Mouse (Mus musculus) CD4-positive, CD25-positive, alpha-beta regulatory T cell, adult 2 months (primary cell): Measurements from ENCODE around the gene Rmdn2.

ENCODE experiments used
- DNase-seq: peaks from one replicate; pipeline ENCODE4 v3.0.0-alpha.2; 2012; ENCODE audit warnings: low read depth, low spot score

Gene Rmdn2

DNA sequence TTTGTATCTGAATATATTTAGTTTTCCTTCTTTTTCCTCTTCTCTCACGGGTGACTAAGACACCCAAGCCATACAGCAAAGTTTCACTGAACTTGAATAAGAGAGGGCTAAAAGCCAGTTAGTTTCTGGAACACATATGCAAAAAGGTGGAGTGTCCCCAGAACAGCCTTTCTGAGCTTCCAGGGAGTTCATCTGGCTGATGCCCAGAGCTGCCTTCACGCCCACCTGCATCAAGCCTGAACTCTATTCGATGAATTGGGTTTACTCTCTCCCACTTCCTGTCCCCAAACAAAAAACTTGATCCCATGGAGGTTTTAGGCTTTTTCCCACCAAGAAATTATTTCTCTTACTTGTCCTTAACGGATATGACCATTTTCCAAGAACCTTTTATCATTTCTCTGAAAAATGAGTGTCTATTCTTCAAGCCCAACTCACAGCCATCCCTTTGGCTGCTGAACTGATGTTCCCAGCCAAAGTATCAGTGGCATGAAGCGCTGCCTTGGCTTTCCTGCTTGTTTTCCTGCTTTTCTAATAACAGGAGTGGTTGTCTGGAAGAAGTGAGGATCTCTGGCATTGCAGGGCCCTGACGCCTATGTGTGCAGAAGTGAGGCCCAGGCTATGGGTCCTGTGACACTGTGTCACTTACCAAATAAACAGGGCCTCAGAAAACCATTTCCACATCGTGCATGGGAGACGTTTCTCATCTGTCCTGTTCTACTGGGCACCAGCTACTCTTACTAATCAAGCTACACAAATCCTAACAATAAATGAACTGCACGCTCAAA is 94.2 kb downstream of the Rmdn2 start:
- no peak for DNase-seq

DNA sequence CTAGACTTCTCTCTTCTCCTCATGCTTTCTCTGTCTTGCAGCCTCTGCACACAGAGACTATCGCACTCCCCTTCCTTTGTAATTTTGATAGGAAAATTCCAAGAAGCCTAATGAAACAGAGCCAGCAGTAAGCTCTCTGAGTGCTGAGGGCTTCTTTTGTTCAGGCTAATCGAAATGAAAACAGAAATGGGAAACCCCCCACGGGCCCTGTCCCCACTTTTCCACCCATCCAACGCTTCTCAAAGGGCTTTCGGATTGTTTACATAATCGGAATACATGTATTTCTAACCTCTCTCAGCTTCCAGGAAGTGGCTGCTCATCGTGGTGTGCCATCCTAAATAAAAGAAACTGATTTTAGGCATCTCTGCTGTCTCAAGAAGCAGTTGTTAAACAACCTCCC is 96.5 kb downstream of the Rmdn2 start:
- DNase-seq, result no peak

GRCm38 (mm10) chr17:79709718-79710117 is 98.1 kb downstream of the Rmdn2 start:
- DNase-seq, result no peak

DNA sequence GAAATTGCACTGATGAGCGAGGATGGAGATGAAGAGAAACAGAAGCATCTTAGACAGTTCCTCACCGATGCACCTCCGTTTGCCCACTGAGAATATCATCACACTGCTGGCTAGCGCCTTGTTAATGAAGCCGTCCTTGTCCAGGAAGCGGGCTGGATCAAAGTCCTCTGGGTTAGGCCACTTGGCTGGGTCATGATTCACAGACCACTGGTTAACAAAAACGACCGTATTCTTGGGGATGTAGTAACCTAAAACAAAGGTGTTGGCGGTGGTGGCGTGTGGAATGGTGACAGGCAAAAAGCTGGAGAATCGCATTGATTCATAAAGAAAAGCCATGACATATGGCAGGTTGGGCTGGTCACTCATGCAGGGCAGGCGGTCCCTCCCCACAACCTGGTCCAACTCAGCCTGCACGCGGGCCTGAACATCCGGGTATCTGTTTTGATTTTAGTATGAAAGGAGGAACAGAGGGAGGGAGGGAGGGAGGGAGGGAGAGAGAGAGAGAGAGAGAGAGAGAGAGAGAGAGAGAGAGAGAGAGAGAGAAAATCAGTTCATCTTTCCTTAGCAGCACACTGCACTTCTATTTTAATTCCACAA is 98.7 kb downstream of the Rmdn2 start:
- DNase-seq, result no peak

- no peak for DNase-seq
These were observed 100.3 kb downstream of the Rmdn2 start for GRCm38 (mm10) chr17:79711944-79712343.

DNA sequence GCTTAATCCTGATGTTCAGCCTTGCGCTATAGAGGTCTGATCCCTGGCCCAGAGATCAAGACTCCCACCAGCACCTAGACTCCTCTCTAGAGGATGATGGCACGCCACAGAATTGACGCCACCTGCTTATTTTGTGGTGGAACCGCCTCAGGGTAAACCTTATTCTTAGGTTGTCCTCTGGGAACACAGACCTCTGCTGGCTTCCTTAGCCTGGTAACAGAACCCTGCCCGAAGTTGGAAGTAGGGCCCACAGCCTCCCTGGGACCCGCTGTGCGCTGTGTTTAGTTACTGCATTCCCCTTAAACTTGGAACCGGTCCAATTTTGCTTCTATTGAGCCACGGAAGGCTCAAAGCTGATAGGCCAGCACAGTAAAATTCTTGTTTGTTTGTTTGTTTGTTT is 100.9 kb downstream of the Rmdn2 start:
- no peak for DNase-seq

GRCm38 (mm10) chr17:79713276-79713642 is 101.6 kb downstream of the Rmdn2 start:
- DNase-seq, result peak; percentile 8

GRCm38 (mm10) chr17:79713643-79714367 is 102.1 kb downstream of the Rmdn2 start:
- peak; percentile 8 for DNase-seq

DNA sequence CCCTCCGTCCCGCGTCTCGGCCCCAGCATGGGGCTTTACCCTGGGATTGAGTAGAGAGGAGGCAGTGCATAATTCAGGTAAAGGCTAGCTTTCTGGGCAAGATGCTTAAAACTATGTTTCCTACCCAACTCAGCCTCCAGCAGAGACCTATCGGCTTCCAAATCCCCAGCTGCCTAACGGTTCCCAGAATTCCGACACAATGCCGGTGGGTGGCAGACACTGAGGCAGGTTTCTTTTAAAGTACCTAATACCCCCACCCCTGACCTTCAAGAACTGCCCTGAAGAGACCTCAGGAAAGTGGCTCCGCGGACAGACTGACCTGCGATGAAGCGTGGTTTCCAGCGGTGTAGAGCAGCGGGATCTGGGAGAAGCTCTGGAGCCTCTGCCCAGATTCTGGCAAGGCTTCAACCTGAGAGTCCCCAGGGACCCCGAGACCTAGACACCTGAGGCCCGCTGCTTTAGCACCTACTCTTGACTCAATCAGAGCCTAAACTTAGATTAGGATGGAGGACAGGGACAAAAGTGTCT is 102.8 kb downstream of the Rmdn2 start:
- no peak for DNase-seq

DNA sequence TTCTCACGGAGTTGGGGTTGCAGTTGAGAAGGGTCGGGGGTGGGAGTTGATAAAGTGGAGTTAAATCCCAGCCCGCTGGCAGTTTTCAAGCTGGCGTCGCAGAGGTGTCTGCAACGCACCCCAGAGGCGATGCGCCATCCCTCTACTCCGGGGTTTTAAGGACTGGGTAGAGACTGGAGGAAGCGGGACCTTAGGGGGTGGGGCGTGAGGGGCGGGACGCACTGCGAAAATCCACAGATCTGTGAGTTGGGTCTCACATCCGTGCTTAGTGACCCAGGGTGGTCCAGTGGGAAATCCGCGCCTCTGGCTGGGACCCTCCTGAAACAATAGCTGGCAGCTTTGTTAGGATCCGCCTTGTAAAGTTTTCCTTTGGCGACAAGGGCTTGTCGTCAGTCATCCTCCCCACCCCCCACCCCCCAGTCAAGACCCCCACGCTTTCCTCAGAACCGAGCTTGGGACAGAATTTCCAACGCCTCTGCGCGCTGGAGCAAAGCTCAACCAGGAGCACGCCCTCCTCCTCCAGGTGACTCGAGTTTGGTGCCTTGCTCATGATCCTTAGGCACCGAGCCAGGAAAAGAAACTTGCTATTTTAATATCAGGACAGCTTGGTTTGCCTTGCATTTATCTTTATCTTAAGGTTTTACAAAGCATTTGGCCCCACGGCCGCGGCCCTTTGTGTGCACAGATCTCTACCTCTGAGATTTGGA is 103.4 kb downstream of the Rmdn2 start, which contains the start of gene Cyp1b1:
Gene Cyp1b1 (minus strand): TSS at position 131 of the 707 bp plus-strand sequence.
- DNase-seq, result peak; percentile 6

DNA sequence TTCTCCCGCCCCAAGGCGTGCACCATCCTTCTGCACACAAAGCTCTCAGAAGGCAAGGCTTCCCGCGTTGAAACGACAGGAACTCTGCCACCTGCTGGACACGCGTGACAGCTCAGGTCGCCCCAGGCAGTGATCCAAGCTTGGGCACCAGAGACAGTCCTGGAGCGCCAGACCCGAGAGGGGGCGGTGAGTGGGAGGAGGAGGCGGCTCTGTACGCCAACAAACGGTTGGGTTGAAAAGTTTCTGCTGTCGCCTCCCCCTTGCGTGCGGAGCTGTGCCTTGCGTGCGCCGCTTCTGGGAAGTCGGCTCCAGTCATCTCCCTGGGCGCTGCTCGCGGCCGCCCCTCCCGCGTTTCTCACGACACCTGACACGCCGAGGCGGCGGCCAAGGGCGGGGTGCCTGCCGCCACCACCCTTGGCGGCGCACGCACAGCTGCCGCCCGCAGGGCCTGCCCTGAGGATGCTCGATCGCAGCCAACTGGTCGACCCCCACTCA is 104.0 kb downstream of the Rmdn2 start:
- DNase-seq, result peak; percentile 88

DNA sequence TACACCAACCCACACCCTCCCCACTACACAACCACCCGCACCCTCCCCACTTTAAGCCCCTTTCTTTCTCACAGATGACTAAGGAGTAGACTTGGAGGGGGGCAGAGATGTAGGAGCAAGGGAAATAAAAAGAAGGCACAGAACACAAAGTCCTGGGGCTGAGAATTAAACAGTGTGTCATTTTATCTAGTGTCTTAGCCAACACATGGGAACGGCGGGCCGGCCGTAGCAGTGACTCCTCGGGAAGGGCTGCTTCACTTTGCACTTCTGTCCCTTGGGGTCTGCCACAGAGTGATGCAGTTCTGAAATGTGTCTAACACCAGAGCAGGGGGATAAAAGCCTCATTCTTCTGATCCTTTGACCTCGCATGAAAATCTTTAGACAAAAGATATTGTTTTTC is 109.0 kb downstream of the Rmdn2 start:
- DNase-seq, result no peak

GRCm38 (mm10) chr17:79726613-79727012 is 115.0 kb downstream of the Rmdn2 start:
- no peak for DNase-seq

DNA sequence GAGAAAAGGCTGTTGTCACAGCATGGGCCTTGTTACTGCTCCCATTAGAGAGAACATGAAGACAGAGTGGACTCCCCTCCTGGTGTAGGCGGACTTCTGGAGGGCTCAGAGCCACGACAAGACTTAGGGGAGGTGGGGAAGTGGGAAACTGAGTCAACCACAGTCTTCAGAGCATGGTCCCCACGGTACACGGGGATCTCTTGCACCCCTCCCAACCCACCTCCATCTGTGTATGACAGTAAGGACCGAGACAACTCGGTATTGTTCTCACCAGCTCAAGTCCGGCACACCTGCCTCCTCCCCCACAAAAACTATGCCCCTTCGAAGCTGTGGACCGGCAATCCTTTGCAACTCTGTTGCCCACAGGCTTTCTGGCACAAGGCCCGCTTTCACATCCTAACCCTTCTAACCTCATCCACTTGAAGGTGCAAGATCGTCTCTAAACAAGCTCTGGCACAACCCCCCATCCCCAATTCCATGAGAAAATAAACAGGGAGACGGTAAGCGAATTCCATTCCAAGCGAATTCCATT is 116.5 kb downstream of the Rmdn2 start:
- DNase-seq, result no peak

DNA sequence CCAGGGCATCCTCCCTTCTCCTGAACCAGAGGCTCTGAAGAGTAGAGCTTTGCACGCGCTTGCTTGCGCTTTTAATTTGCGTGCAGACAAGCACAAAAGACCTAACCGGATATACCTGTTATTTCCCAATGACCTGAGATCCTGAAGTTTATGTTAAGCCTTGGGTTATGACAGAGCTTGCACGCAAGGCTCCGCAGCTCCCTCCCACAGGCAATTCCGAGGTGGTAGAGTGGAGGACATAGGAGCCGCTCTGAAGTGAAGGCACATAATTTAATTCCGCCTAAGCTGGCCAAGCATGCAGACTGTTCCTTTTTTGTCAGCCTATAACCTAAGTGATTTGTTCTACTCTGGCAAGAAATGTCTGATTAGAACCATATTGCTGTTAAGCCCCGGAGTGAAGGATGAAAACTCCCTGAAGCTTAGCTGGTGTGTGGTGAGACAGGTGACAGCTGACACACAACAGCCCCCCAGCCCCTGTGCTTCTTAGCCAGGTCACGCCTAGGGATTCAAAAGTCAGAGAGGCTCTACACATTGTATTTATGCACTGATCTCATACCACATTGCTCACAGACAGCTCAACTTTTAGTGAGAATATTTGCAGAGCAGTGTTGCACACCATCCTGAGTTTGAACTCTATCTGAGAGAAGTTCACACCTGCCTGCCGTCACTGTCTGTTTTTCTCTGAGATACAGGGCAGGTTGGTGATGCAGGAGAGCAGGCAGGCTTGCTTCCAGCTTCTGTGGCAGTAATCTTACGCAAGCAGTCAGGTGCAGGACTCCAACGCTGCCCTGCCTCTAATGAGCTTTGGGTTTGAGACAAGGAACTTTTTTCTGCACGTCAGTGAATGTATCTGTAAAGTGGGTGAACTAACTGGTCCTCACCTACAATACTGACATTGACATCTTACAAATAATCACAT is 117.2 kb downstream of the Rmdn2 start:
- no peak for DNase-seq

- DNase-seq, result no peak
These were observed 119.3 kb downstream of the Rmdn2 start for GRCm38 (mm10) chr17:79730988-79731387.

GRCm38 (mm10) chr17:79733039-79733438 is 121.4 kb downstream of the Rmdn2 start:
- DNase-seq, result no peak

- no peak for DNase-seq
These were observed 125.9 kb downstream of the Rmdn2 start for GRCm38 (mm10) chr17:79737598-79737997.

- DNase-seq, result no peak
These were observed 127.3 kb downstream of the Rmdn2 start for GRCm38 (mm10) chr17:79738847-79739498.

- no peak for DNase-seq
These were observed 131.0 kb downstream of the Rmdn2 start for GRCm38 (mm10) chr17:79742635-79743034.
